Mouse (Mus musculus): ENCODE results near the gene Lrig1.

GRCm38 (mm10) chr6:94644641-94645040, 55.3 kb downstream of the Lrig1 start:
- TF ChIP-seq ZNF384 (IDR thresholded peaks at IDR 0.05; ENCODE audit: low read depth, low read length), result no peak
- TF ChIP-seq ZC3H11A (IDR thresholded peaks at IDR 0.05; ENCODE audit: borderline replicate concordance, low read depth, low read length), result no peak
- no peak for TF ChIP-seq MAFK (IDR thresholded peaks at IDR 0.05; ENCODE audit: insufficient read depth, low read depth, low read length)
- TF ChIP-seq HCFC1 (IDR thresholded peaks at IDR 0.05; ENCODE audit: borderline replicate concordance, insufficient read depth, low read length), result no peak

Measured in ES-E14 (cell line).